Mouse (Mus musculus): ENCODE measurements around the gene Vkorc1. TPM values are rescaled to one million over a fixed set of nuclear protein-coding genes. Genes with fewer than 3 reads are reported as not detected.

Gene Vkorc1
- total and polyA plus RNA-seq, 3 experiments, result 36.2 to 66.4 TPM; not detected in 1

DNA sequence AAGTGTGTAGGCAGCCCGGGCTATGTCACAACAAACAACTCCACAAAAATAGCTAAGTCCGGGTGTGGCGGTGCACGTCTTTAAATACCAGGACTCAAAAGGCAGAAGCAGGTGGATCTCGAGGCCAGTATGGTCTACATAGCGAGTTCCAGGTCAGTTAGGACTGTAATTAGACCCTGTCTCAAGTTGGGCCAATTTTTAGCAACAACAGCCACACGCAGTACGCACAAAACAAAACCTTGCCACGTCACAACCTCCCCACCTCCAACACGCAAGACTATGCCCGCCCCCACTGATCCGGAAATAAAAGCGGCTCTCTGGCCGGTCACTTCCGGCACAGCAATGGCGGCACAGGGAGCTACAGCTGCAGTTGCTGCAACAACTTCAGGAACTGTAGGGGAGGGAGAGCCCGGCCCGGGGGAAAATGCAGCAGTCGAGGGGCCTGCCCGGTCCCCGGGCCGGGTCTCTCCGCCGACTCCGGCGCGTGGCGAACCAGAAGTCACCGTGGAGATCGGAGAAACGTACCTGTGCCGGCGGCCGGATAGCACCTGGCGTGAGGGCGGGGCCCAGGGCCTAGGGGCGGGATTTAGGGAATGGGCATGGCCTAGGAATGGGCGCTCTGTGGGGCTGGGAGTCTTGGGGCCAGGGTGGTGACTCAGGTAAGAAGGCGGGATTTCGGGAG is 16.9 kb upstream of the Vkorc1 start, which contains the start of gene Kat8:
Gene Kat8 (plus strand): TSS at position 327 of the 682 bp plus-strand sequence.
- peak within 1 kb of the TSS; percentile 80 for H3K9ac ChIP-seq (ENCODE audit: control insufficient read depth, low read depth, low read length, poor library complexity, severe bottlenecking)
- peak within 1 kb of the TSS; percentile 74 for H3K27ac ChIP-seq (ENCODE audit: control insufficient read depth, low read depth, low read length)
- peaks cover 2 to 7% of the 10 kb centered on the region in 2 experiments; a peak in 2 of 4 replicates for H3K4me1 ChIP-seq (ENCODE audit: control insufficient read depth in 1 of 2, insufficient read depth in 2 of 2, low read length in 2 of 2)
- no peaks in the 10 kb centered on the region for H3K9me3 ChIP-seq (replicated peaks; ENCODE audit: insufficient read depth, low read length)
- peaks cover 2 to 4% of the 10 kb centered on the region in 2 experiments; a peak in 3 of 4 replicates for H3K36me3 ChIP-seq (ENCODE audit: control insufficient read depth in 1 of 2, insufficient read depth in 2 of 2, low read length in 2 of 2)
- H3K4me3 ChIP-seq (ENCODE audit: control insufficient read depth in 1 of 2, insufficient read depth in 1 of 2, low read depth in 2 of 2, low read length in 2 of 2), result peak within 1 kb of the TSS; percentile 83 to 93
- no peaks in the 10 kb centered on the region for H3K27me3 ChIP-seq (ENCODE audit: control insufficient read depth in 1 of 2, insufficient read depth in 2 of 2, low read length in 2 of 2)
- DNase-seq (ENCODE audit: low read depth, low spot score), result peak; percentile 95
- H3K79me2 ChIP-seq (ENCODE audit: control insufficient read depth, insufficient read depth, low read length, poor library complexity), result peaks cover 5% of the 10 kb centered on the region
- TF ChIP-seq ZC3H11A (IDR thresholded peaks at IDR 0.05; ENCODE audit: low read depth, low read length), result no peak
- TF ChIP-seq GABPA (IDR thresholded peaks at IDR 0.05; ENCODE audit: low read depth, low read length), result no peak
- peak in 1 of 2 experiments; percentile 23; a peak in 1 of 4 replicates for TF ChIP-seq EP300 (IDR thresholded peaks at IDR 0.05; ENCODE audit: low read depth in 1 of 2, low read length in 2 of 2)
- TF ChIP-seq ETS1 (IDR thresholded peaks at IDR 0.05; ENCODE audit: low read depth, low read length), result 0 out of 2 replicates have a peak, but pooled peaks have one; percentile 29
- peak; percentile 81 for TF ChIP-seq MXI1 (IDR thresholded peaks at IDR 0.05; ENCODE audit: low read depth, low read length)
- peak; percentile 91 for TF ChIP-seq TBP (IDR thresholded peaks at IDR 0.05; ENCODE audit: low read depth, low read length)
- TF ChIP-seq SIN3A (IDR thresholded peaks at IDR 0.05; ENCODE audit: low read length), result peak; percentile 66
- no peak for TF ChIP-seq SMC3 (IDR thresholded peaks at IDR 0.05; ENCODE audit: low read depth, low read length)
- TF ChIP-seq POLR2A (IDR thresholded peaks at IDR 0.05; ENCODE audit: control insufficient read depth in 1 of 2, insufficient read depth in 1 of 2, low read depth in 1 of 2, low read length in 2 of 2, poor library complexity in 1 of 2), result peak; percentile 62 to 92; a peak in 3 of 4 replicates
- TF ChIP-seq CHD1 (IDR thresholded peaks at IDR 0.05; ENCODE audit: low read depth, low read length), result no peak
- TF ChIP-seq ZNF384 (IDR thresholded peaks at IDR 0.05; ENCODE audit: low read depth, low read length), result no peak
- TF ChIP-seq USF1 (IDR thresholded peaks at IDR 0.05; ENCODE audit: low read depth, low read length), result no peak
- no peak for TF ChIP-seq USF2 (IDR thresholded peaks at IDR 0.05; ENCODE audit: borderline replicate concordance in 1 of 2, insufficient read depth in 1 of 2, low read depth in 1 of 2, low read length in 2 of 2)
- TF ChIP-seq POLR2AphosphoS2 (IDR thresholded peaks at IDR 0.05; ENCODE audit: low read length), result peak; percentile 97
- no peak for TF ChIP-seq POLR2AphosphoS5 (IDR thresholded peaks at IDR 0.05; ENCODE audit: borderline replicate concordance, low read depth, low read length)
- TF ChIP-seq CTCF (IDR thresholded peaks at IDR 0.05 in 2 of 3, conservative IDR thresholded peaks at IDR 0.05 in 1 of 3; ENCODE audit: control insufficient read depth in 1 of 3, insufficient read depth in 1 of 3, low read depth in 2 of 3, low read length in 3 of 3, poor library complexity in 1 of 3, severe bottlenecking in 1 of 3), result no peak
- TF ChIP-seq ZKSCAN1 (IDR thresholded peaks at IDR 0.05; ENCODE audit: low read depth, low read length), result 0 out of 2 replicates have a peak, but pooled peaks have one; percentile 36
- TF ChIP-seq KAT2A (conservative IDR thresholded peaks at IDR 0.05; ENCODE audit: low read depth, low read length), result peak; percentile 82; the same call in 1 of the 2 replicates
- TF ChIP-seq UBTF (IDR thresholded peaks at IDR 0.05; ENCODE audit: borderline replicate concordance, insufficient read depth, low read depth, low read length), result no peak
- TF ChIP-seq TCF12 (IDR thresholded peaks at IDR 0.05; ENCODE audit: low read depth, low read length), result peak; percentile 66
- no peak for TF ChIP-seq GATA1 (IDR thresholded peaks at IDR 0.05; ENCODE audit: low read depth, low read length)
- TF ChIP-seq RCOR1 (IDR thresholded peaks at IDR 0.05; ENCODE audit: low read depth, low read length), result no peak
- TF ChIP-seq ELF1 (IDR thresholded peaks at IDR 0.05; ENCODE audit: low read depth, low read length), result peak; percentile 81
- TF ChIP-seq CHD2 (IDR thresholded peaks at IDR 0.05; ENCODE audit: low read length), result peak; percentile 74; the same call in 1 of the 2 replicates
- TF ChIP-seq MAX (IDR thresholded peaks at IDR 0.05; ENCODE audit: low read length), result no peak
- TF ChIP-seq RAD21 (IDR thresholded peaks at IDR 0.05; ENCODE audit: low read depth, low read length), result no peak
- TF ChIP-seq ZMIZ1 (IDR thresholded peaks at IDR 0.05; ENCODE audit: low read depth, low read length), result peak; percentile 81; the same call in 1 of the 2 replicates
- no peak for TF ChIP-seq MYC (IDR thresholded peaks at IDR 0.05; ENCODE audit: low read depth, low read length)
- no peak for TF ChIP-seq E2F4 (IDR thresholded peaks at IDR 0.05; ENCODE audit: borderline replicate concordance, low read depth, low read length)
- TF ChIP-seq NELFE (IDR thresholded peaks at IDR 0.05; ENCODE audit: low read depth, low read length), result peak; percentile 90
- TF ChIP-seq BHLHE40 (IDR thresholded peaks at IDR 0.05; ENCODE audit: borderline replicate concordance, low read depth, low read length), result no peak
- no peak for TF ChIP-seq JUND (IDR thresholded peaks at IDR 0.05; ENCODE audit: low read depth, low read length)
- TF ChIP-seq MAZ (IDR thresholded peaks at IDR 0.05; ENCODE audit: low read depth, low read length), result peak; percentile 85
- TF ChIP-seq MAFK (IDR thresholded peaks at IDR 0.05; ENCODE audit: borderline replicate concordance, low read depth, low read length), result no peak
- TF ChIP-seq MYB (IDR thresholded peaks at IDR 0.05; ENCODE audit: low read depth, low read length), result no peak
- TF ChIP-seq MEF2A (IDR thresholded peaks at IDR 0.05; ENCODE audit: extremely low read depth, insufficient replicate concordance, low read depth, low read length, poor library complexity, severe bottlenecking), result no peak
